Mouse (Mus musculus) central nervous system, embryonic 18 days (tissue): ENCODE measurements around the gene Col6a1. TPM values are rescaled to one million over a fixed set of nuclear protein-coding genes. Genes with fewer than 3 reads are reported as not detected.

ENCODE experiments used
- polyA plus RNA-seq: library from polyadenylated mRNA; depleted of rRNA; stranded (reverse); fragments of >200 nt; gene quantifications from 2 replicates; pipeline ENCODE4 v1.2.3, GENCODE M21; 2012; rRNA removed

The Col6a1 gene
- 33.2 and 37.1 TPM in 2 replicates for polyA plus RNA-seq

GRCm38 (mm10) chr10:76725682-76726285 is at the start of gene Col6a1:
TSS of gene Col6a1 (minus strand) at chr10:76726168.

Other genes with a start within 250 kb of the Col6a1 start
- gene Lss, start 194.6 kb downstream of the Col6a1 start, polyA plus RNA-seq, result 58.2 and 59.2 TPM in 2 replicates
- 0.39 and 0.62 TPM in 2 replicates for gene Spatc1l, start 163.9 kb downstream of the Col6a1 start, polyA plus RNA-seq
- 0.13 TPM in 2 replicates for gene Ftcd, start 150.5 kb downstream of the Col6a1 start, polyA plus RNA-seq
- 21.6 and 28.9 TPM in 2 replicates for gene Col6a2, start 102.5 kb downstream of the Col6a1 start, polyA plus RNA-seq
- gene Pcbp3, start 235.7 kb upstream of the Col6a1 start, polyA plus RNA-seq, result 29.9 and 38.0 TPM in 2 replicates